Mouse (Mus musculus) skeletal muscle tissue, adult 2 months (tissue): ENCODE data around the gene Nhp2.
A peak's percentile ranks its signal among the peaks of the same experiment; 100 is the strongest.

Source experiments
- DNase-seq: peaks from one replicate; pipeline ENCODE4 v3.0.0-alpha.2; 2012; ENCODE audit warnings: low read depth, low spot score

Nhp2 gene

GRCm38 (mm10) chr11:51635525-51636322 is 16.2 kb downstream of the Nhp2 start, which contains the start of gene Rmnd5b:
Gene Rmnd5b, minus strand, starts transcription at chr11:51635896.
- DNase-seq = peak; percentile 85

- DNase-seq = peak; percentile 57
These were observed 16.8 kb downstream of the Nhp2 start for GRCm38 (mm10) chr11:51636323-51636684.

- DNase-seq = no peak
These were observed 18.5 kb downstream of the Nhp2 start for GRCm38 (mm10) chr11:51637971-51638414.

GRCm38 (mm10) chr11:51638497-51638896 is 19.0 kb downstream of the Nhp2 start:
- no peak for DNase-seq

GRCm38 (mm10) chr11:51640748-51641147 is 21.2 kb downstream of the Nhp2 start:
- DNase-seq = no peak

GRCm38 (mm10) chr11:51643202-51643601 is 23.7 kb downstream of the Nhp2 start:
- DNase-seq = no peak

- DNase-seq = no peak
These were observed 24.2 kb downstream of the Nhp2 start for GRCm38 (mm10) chr11:51643761-51644160.

- DNase-seq = peak; percentile 52
These were observed 24.7 kb downstream of the Nhp2 start for GRCm38 (mm10) chr11:51644217-51644616.

GRCm38 (mm10) chr11:51645293-51645692 is 25.8 kb downstream of the Nhp2 start:
- no peak for DNase-seq

GRCm38 (mm10) chr11:51646245-51646644 is 26.7 kb downstream of the Nhp2 start:
- no peak for DNase-seq

- DNase-seq = no peak
These were observed 27.5 kb downstream of the Nhp2 start for GRCm38 (mm10) chr11:51646751-51647667.

GRCm38 (mm10) chr11:51648566-51648965 is 29.0 kb downstream of the Nhp2 start:
- no peak for DNase-seq

GRCm38 (mm10) chr11:51649111-51649888 is 29.8 kb downstream of the Nhp2 start:
- no peak for DNase-seq

GRCm38 (mm10) chr11:51649889-51650199 is 30.3 kb downstream of the Nhp2 start:
- no peak for DNase-seq

GRCm38 (mm10) chr11:51650261-51650660 is 30.7 kb downstream of the Nhp2 start:
- no peak for DNase-seq

GRCm38 (mm10) chr11:51650691-51651515 is 31.4 kb downstream of the Nhp2 start, which contains the start of the genes N4bp3 and D930048N14Rik:
Gene N4bp3, minus strand, starts transcription at chr11:51650842.
Gene D930048N14Rik, plus strand, starts transcription at chr11:51650954.
- DNase-seq = no peak

- DNase-seq = no peak
These were observed 33.4 kb downstream of the Nhp2 start for GRCm38 (mm10) chr11:51652889-51653418.

- DNase-seq = no peak
These were observed 34.2 kb downstream of the Nhp2 start for GRCm38 (mm10) chr11:51653736-51654135.

GRCm38 (mm10) chr11:51654891-51655290 is 35.4 kb downstream of the Nhp2 start:
- no peak for DNase-seq

- DNase-seq = no peak
These were observed 37.4 kb downstream of the Nhp2 start for GRCm38 (mm10) chr11:51656798-51657521.
